ENCODE assay signal across 15 mouse cellular contexts in genomic region chr7:29416906-29417305, GRCm38 (mm10).
DNase-seq lines count a peak whose midpoint lies in the region; ATAC-seq and TF ChIP-seq lines count a peak whose summit lies in the region.
"Had no signal": no experiment of that assay in that cellular context is flagged by ENCODE, and none has a peak within 500 bp of the region (broad histone marks: within the 10 kb centered on the region; RNA-seq: fewer than 3 reads in every experiment).

No protein-coding gene starts in this region.

- no peak overlapping the region for H3K4me2 ChIP-seq in midbrain, embryonic 15.5 days
- H3K4me2 ChIP-seq in midbrain, embryonic 11.5 days: no peak overlapping the region
- H3K4me2 ChIP-seq in lung, postnatal 0 days (replicated peaks; ENCODE audit: low read depth, low read length): no peak overlapping the region
- H3K4me2 ChIP-seq in heart, embryonic 12.5 days: no peak overlapping the region
- H3K4me2 ChIP-seq: heart, embryonic 13.5 days; hindbrain, embryonic 13.5 days had no signal

- no peaks in the 10 kb centered on the region for H3K9me3 ChIP-seq in midbrain, embryonic 15.5 days
- no peaks in the 10 kb centered on the region for H3K9me3 ChIP-seq in midbrain, embryonic 11.5 days (ENCODE audit: control insufficient read depth, low read length)
- H3K9me3 ChIP-seq in lung, postnatal 0 days (ENCODE audit: low read length): no peaks in the 10 kb centered on the region
- H3K9me3 ChIP-seq in heart, embryonic 12.5 days (replicated peaks): no peaks in the 10 kb centered on the region
- H3K9me3 ChIP-seq: heart, embryonic 13.5 days; hindbrain, embryonic 13.5 days had no signal

- 52% methylated on average over 2 of the region's 2 CpGs for WGBS in midbrain, embryonic 15.5 days
- WGBS in midbrain, embryonic 11.5 days: 57% methylated on average over 2 of the region's 2 CpGs
- 27% methylated on average over 2 of the region's 2 CpGs for WGBS in lung, postnatal 0 days
- WGBS in heart, embryonic 12.5 days: 63% methylated on average over 2 of the region's 2 CpGs

- H3K36me3 ChIP-seq in midbrain, embryonic 15.5 days (replicated peaks): no peaks in the 10 kb centered on the region
- no peaks in the 10 kb centered on the region for H3K36me3 ChIP-seq in midbrain, embryonic 11.5 days (ENCODE audit: control insufficient read depth, insufficient read depth, low read length)
- no peaks in the 10 kb centered on the region for H3K36me3 ChIP-seq in lung, postnatal 0 days (ENCODE audit: insufficient read depth, low read length)
- H3K36me3 ChIP-seq in heart, embryonic 12.5 days: no peaks in the 10 kb centered on the region
- H3K36me3 ChIP-seq: heart, embryonic 13.5 days; hindbrain, embryonic 13.5 days had no signal

- 0 out of 2 replicates have a peak, but pooled peaks have one; percentile 44 for ATAC-seq in midbrain, embryonic 15.5 days (replicated peaks)
- ATAC-seq in midbrain, embryonic 11.5 days (ENCODE audit: low FRiP score): no peak
- ATAC-seq in lung, postnatal 0 days: peak; percentile 77
- ATAC-seq in granulocyte monocyte progenitor cell, adult 5-6 weeks (replicated peaks; ENCODE audit: poor library complexity, severe bottlenecking): no peak; the same call in 1 of the 2 replicates
- ATAC-seq in heart, embryonic 12.5 days (ENCODE audit: insufficient number of reproducible peaks, low FRiP score): no peak

- no peak overlapping the region for H3K9ac ChIP-seq in midbrain, embryonic 15.5 days
- no peak overlapping the region for H3K9ac ChIP-seq in midbrain, embryonic 11.5 days (ENCODE audit: low read length)
- no peak overlapping the region for H3K9ac ChIP-seq in lung, postnatal 0 days (replicated peaks; ENCODE audit: low read depth)
- no peak overlapping the region for H3K9ac ChIP-seq in heart, embryonic 12.5 days
- H3K9ac ChIP-seq: heart, embryonic 13.5 days; hindbrain, embryonic 13.5 days had no signal

- DNase-seq in embryo, embryonic 10 days (ENCODE audit: low spot score): peak; percentile 38
- no peak for DNase-seq in embryo, embryonic 11 days
- no peak for DNase-seq in midbrain, embryonic 11.5 days (ENCODE audit: low spot score, missing footprints)
- DNase-seq in lung, postnatal 0 days (ENCODE audit: low spot score): peak; percentile 85
- DNase-seq in MN1 (ENCODE audit: low spot score): no peak
- DNase-seq: cerebellum, postnatal 25 days; kidney, adult 9 months; retina, postnatal 1 day; thymus, adult 2 months had no signal

- H3K27me3 ChIP-seq in midbrain, embryonic 15.5 days (replicated peaks): no peaks in the 10 kb centered on the region
- no peaks in the 10 kb centered on the region; the same call in 1 of the 2 replicates for H3K27me3 ChIP-seq in midbrain, embryonic 11.5 days (ENCODE audit: control insufficient read depth, insufficient read depth, low read length)
- no peaks in the 10 kb centered on the region for H3K27me3 ChIP-seq in lung, postnatal 0 days (replicated peaks; ENCODE audit: insufficient read depth, low read length)
- peaks cover 90% of the 10 kb centered on the region for H3K27me3 ChIP-seq in heart, embryonic 12.5 days (replicated peaks)
- H3K27me3 ChIP-seq: hindbrain, embryonic 13.5 days had no signal

- TF ChIP-seq CTCF in lung, postnatal 0 days (IDR thresholded peaks at IDR 0.05): no peak

- no peak overlapping the region for H3K27ac ChIP-seq in midbrain, embryonic 15.5 days
- H3K27ac ChIP-seq in midbrain, embryonic 11.5 days (ENCODE audit: low read depth, low read length): no peak overlapping the region
- H3K27ac ChIP-seq in lung, postnatal 0 days (ENCODE audit: low read length): peak overlapping the region; percentile 75
- no peak overlapping the region for H3K27ac ChIP-seq in heart, embryonic 12.5 days (ENCODE audit: poor library complexity, severe bottlenecking)
- H3K27ac ChIP-seq: heart, embryonic 13.5 days; hindbrain, embryonic 13.5 days had no signal

- H3K4me3 ChIP-seq in midbrain, embryonic 15.5 days: no peak overlapping the region
- no peak overlapping the region for H3K4me3 ChIP-seq in midbrain, embryonic 11.5 days (ENCODE audit: low read depth, low read length)
- H3K4me3 ChIP-seq in lung, postnatal 0 days (ENCODE audit: low read depth, low read length): no peak overlapping the region
- no peak overlapping the region for H3K4me3 ChIP-seq in heart, embryonic 12.5 days
- H3K4me3 ChIP-seq: heart, embryonic 13.5 days; hindbrain, embryonic 13.5 days; layer of hippocampus, adult 2 months had no signal

- 0 out of 2 replicates have a peak, but pooled peaks have one; percentile 25 for TF ChIP-seq EP300 in lung, postnatal 0 days (IDR thresholded peaks at IDR 0.05)

- H3K4me1 ChIP-seq in midbrain, embryonic 15.5 days: peaks cover 10% of the 10 kb centered on the region
- peaks cover 25% of the 10 kb centered on the region for H3K4me1 ChIP-seq in midbrain, embryonic 11.5 days (ENCODE audit: control insufficient read depth, insufficient read depth, low read length)
- peaks cover 19% of the 10 kb centered on the region; the same call in 1 of the 2 replicates for H3K4me1 ChIP-seq in lung, postnatal 0 days (ENCODE audit: insufficient read depth, low read depth, low read length)
- peaks cover 6% of the 10 kb centered on the region; the same call in 1 of the 2 replicates for H3K4me1 ChIP-seq in heart, embryonic 12.5 days (replicated peaks)

Comparison
In these comparisons a context has a peak if more than half of its experiments do, and no peak if none do; other contexts are left out.
1. DNase-seq: peak in embryo, embryonic 10 days (single experiment) and lung, postnatal 0 days (single experiment); none in embryo, embryonic 11 days (single experiment), midbrain, embryonic 11.5 days (single experiment) and MN1 (single experiment).
2. ATAC-seq: peak in midbrain, embryonic 15.5 days (single experiment) and lung, postnatal 0 days (single experiment); none in midbrain, embryonic 11.5 days (single experiment), granulocyte monocyte progenitor cell, adult 5-6 weeks (single experiment) and heart, embryonic 12.5 days (single experiment).